Mouse (Mus musculus) ovary, adult 18-20 months (tissue): ENCODE data around the gene Nat8.
A peak's percentile ranks its signal among the peaks of the same experiment; 100 is the strongest.
"Not testable (repeated sequence)": the region's sequence is repeated elsewhere in the genome, so short reads cannot be mapped to it uniquely, and the experiment has no call there.

Experiments
- DNase-seq: peaks from one replicate; pipeline ENCODE4 v3.0.0; 2022; ENCODE audit warnings: low spot score, mixed read lengths

The Nat8 gene

DNA sequence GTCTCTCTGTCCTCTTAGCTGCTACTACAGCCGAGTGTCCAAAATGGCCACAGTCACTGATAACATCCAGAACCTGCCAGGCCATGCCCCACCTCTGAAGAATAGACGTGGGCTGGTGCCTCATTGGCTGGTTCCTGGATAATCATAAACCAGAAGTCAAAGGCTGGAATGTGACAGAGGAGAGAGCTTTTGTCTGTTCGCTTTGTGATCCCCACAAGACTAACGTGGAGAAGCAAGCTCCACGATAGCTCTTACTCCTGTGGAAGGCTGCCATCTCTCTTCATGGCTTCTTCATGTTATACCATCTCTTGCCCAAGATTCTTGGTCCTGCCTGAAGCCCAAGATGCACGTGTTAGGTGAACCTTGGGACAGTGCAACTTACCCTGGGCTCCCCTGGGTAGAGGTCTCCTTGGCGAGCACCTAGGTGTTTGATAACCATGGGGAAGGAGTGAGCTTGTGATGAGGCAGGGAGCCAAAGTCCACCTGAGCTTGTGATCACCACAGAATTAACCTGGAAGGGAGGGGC, at the start of gene Nat8:
Gene Nat8 (minus strand): TSS at position 287 of the 526 bp plus-strand sequence.
- no peak for DNase-seq

DNA sequence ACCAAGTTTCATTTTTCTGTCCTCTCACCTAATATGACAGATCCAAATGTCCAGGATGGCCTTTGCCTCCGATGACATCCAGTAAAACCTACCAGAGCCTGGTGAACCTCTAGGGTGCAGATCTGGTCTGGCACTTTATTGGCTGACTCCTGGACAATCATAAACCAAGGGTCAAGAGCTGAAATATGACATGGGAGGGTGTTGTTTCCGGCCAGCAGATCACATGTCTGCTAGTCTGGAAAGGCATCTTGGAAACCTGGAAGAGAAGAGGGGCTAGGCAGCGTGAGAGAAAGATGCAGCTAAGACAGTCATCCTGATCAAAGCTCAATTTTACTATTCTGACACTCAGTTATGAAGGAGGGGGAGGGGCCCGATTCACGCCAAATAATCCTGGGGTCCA, 37.1 kb upstream of the Nat8 start, which contains the start of gene Nat8f2:
Gene Nat8f2 (minus strand): TSS at position 153 of the 400 bp plus-strand sequence.
- DNase-seq = not testable (repeated sequence)

DNA sequence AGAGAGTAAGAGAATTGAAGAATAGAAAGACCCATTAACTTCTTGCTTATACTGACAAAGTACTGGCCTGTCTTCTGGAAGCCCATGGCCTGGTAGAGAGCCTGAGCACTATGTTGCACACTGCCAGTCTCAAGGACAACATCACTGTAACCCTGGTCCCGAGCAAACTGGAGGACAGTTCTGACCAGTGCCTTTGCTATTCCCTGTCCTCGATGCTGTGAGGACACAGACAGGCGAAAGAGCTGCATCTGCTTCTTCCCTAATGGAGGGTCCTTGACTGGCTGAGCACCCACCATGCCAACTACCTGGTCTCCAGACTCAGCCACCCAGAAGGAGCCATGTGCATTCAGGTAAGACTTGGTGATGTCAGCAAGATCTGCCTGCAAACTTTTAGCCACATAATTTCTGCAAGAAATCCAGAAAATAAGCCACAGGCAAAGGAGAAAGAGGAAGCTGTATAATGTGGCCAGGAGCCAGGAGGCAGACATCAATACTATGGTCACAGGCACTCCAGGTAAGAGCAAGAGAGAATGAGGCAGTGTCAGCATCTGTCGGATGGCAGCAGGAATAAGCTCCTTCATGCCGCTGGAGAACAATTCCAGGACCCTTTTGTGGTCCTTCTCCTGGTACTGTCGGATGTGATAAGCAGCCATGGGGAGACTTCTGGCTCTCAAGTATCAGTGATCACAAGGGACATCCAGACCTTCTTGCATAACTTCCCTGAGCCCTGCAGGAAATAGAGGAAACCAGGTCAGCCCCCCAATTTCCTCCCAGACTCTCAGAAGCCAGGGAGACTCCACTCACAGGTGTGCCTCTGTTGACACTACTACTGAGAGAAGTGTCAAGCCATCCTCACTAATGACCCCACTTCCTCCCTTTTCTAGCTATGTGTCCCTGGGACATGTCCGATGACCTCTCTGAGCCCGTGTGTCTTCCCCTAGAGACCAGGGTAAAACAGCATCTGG, 36.1 kb upstream of the Nat8 start:
- no peak for DNase-seq

DNA sequence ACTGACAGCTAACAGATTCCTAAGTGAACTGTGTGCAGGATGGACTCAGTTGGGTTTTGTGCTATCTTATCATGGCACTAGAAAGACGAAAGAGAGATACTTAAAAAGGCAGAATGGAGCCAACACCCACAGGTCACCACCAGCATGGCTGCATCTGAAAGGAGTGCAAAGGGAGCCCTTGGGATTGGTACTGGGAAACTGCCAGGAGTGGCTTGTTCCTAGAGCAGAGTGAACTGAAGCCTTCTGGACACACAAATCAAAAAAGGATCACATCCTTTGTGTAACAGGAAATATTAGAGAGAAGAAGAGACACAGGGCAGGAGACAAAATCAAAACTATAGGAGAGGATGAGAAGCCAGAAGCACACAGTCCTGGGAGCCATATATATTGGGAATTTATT, 35.1 kb upstream of the Nat8 start:
- DNase-seq = not testable (repeated sequence)

DNA sequence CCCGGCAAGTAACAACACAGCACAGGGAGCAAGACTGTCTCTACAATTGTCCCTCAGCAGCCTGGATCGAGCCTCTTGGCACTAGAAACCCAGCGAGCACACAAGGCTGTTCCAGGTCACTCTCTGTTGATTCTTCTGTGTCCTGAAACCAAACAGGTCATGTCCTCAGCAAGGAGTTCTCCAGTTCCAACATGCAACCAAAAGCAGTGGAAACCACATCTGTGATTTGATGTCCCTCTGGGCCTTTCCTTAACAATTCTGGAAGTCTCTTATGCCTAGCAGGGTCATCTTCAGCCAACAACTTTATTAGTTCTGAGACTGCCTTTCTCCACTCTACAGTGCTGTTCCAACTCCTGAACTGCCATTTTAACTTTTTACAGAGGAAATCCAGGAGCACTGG, 34.3 kb upstream of the Nat8 start:
- not testable (repeated sequence) for DNase-seq

DNA sequence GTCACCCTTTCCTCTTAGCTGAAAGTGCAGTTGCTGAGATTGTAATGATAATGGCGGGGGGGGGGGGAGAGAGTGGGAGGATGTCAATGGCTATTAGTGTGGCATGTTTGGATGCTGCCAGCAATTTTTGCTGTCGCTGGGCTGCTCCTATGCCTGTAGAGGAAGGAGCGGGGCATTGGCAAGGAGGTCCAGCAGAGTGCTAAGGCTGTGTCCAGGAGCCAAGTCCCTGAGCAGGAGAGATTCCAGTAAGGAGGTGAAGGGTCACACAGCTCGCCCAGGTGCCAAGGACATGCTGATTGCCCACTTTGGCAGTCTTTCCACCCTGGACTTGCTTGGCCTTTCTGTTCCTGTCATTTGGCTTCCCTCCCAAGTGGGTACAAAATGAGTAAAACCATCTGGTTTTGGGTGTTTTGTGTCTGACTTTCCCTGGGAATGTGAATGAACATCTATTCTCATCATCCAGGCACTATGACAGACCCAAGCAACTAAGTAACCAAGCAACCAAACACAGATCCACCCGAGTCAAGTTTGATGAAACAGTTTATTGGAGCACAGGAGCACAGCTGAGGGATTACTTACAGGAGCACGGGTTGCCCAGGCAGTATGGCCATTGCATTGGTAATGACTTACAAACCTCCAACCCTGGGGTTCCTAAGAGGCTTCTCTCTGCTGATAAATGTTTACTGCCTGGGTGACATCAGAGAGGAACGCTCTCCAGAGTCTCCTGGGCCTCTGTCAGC, 33.2 kb upstream of the Nat8 start:
- DNase-seq = not testable (repeated sequence)

DNA sequence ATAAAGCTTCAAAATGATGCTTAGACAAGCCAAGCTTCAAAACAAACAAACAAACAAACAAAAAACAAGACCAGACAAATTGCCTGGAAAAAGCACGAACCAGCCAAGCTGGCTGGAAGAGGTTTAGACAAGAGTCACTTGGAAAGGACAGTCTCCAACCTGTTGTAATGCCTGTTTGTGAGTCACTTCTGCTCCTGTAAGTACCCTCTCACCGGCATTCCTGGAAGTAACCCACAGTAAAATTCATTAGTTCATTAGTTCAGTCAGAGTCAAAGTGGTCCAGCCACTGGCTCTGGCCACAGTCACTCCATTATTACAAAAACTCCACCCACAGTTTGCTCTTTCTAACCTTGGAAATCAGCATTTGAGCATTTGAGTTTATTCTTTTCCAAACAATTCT, 32.0 kb upstream of the Nat8 start:
- DNase-seq = no peak

DNA sequence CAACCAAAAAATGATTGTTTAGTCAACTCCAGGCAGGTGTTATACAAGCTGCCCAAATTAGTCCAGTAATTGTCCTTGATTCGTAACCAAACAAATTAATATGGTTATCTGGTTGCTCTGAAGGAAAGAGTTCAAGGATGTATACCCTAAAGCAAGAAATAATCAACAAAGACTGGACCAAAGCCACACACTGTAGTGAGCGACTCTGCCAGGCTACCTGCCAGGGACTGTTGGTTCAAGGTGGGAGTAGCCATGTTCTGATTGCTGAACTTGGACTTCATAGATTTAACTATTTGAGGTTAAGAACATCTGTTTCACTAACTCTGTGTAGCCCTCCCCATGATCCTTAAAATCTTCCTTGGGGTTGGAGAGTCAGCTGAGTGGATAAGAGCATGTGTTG, 31.3 kb upstream of the Nat8 start:
- no peak for DNase-seq

DNA sequence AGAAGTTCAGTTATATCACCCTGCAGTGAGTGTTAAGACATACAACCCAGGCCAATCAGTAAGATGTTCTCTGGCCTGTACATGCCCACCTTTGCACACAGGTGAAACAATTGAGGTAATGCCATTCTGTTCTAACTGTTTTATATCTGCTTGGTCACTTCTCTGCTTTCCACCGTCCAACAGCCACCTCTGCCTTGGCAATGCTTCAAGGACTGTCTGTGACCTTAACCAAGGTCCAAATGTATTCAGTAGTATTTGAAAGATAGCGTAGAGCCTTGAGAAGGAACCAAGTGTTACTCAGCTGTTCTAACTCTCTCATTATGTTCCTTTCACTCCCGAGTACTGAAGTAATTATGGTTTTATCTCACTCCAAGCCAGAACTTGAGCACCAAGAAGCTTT, 30.7 kb upstream of the Nat8 start:
- DNase-seq = peak; percentile 62

DNA sequence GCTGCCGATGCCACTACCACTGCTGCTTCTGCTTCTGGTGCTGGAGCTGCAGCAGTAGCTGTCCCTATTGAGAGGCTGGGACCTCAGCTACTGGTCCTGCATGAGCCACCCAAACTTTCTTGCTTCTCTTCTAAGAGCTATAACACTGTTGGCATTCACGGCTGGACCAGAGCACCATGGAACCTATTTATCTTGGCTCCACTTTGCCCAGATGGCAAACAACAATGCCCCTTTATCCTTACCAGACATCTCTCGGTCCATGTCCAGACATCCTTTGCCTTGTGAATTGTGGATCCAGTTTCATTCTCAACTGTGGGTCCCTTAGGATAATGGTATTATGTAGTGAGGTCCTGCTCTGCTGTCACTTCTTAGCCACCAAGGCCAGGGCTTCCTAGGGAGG, 29.4 kb upstream of the Nat8 start:
- no peak for DNase-seq

DNA sequence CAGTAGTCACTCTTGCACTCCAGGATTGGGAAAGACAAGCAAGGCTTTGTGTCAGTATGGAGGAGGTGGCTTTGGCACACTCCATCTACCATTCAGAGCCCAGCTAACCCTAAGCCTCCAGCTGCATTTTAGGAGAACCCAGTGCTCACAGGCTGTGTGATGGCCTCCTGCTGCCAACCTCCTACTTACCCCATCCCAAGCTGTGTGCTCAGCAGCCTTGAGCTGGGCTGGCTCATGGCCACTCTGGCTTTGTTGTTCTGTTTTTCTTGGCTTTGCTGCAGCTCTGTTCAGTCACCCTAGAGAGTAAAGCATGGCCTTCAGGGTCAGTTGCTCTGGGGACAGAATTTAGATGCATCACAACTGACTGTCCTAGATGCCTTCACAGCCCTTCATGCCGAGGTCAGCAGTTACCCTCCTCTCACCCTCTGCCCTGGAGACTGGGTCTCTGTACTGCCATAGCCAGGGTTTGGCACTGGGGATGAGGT, 24.4 kb upstream of the Nat8 start:
- peak; percentile 87 for DNase-seq

DNA sequence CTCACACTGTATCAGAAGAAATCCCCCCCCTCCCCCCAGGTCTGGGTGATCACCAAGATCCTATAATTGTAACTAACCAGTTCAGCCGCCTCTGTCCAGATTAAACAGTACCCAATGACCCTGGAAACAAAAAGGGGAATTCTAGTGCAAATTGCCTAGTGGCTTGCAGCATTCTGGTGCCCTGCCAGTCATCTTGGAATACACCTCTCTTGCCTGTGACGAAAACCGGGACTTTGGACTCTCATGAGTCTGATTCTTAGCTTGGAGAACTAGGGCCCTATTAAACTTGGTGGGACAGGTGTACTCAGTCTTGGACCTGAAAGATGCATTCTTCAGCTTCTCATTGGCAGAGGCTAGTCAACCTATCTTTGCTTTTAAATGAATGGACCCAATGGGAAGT, 21.6 kb upstream of the Nat8 start:
- DNase-seq = no peak

DNA sequence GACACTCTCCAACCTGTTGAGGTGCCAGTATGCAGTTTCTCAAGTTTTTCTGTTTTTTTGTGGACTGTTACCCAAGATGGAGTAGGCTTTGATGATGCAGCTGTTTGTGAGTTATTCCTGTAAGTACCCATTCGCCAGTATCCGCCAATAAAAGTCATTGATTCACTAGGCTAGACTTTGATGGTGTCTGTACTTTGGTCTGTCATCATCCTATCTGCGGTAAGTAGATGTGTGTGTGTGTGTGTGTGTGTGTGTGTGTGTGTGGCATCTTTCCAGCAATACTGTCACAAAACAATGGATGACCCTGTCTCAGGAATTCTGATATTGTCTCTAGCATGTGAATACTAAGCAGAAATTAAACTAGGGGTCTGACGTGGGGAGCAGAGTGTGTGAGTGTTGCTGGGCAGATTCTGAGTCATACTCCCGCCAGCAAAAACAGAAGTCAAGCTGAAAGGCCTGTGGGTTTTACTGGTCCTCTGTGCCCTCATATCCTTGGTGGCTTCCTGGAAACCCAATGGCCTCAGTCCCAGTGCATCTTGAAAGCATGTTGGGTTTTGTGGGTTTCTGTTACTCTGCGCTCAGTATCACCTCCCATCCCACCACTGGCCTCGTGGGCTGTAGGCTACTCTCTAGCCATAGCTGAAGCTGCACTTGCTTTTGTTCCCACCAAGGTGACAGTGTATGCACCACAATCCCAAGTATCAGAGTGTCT, 19.3 kb upstream of the Nat8 start:
- no peak for DNase-seq

DNA sequence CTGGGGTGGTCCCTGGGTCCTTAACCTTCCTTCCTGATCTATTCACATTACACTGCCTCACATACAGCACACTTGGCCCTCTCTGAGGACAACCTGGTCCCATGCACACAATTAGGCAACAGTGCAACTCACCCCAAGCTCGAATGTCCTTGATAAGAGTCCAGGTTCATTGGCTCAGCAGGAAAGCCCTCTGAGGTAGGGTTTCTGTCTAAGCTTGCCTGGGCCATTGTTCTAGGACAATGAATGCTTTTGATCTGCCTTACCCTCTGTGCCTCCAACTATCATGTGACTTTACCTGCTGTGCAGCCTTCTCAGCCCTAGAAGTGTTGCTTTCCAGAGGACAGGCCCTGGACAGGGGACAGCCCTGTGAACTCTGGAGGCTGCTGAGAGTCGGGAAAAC, 17.4 kb upstream of the Nat8 start:
- DNase-seq = no peak

DNA sequence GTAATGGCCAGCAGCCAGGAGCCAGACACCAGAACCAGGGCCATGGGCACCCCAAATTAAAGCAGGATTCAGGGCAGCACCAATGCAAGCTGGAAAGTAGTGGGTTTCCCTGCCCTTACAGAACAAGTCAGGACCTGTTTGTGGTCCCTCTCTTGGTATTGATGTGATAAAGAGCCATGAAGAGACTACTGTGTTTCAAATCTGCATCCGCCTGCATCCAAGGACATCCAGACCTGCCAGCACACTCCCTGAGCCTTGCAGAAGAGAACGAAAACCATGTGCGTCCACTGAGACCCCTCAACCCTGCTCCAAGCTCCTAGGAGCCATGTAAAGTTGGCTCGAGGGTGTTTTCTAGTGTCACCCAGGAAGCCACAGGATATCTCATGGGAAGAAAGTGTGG, 16.3 kb upstream of the Nat8 start:
- DNase-seq = no peak

DNA sequence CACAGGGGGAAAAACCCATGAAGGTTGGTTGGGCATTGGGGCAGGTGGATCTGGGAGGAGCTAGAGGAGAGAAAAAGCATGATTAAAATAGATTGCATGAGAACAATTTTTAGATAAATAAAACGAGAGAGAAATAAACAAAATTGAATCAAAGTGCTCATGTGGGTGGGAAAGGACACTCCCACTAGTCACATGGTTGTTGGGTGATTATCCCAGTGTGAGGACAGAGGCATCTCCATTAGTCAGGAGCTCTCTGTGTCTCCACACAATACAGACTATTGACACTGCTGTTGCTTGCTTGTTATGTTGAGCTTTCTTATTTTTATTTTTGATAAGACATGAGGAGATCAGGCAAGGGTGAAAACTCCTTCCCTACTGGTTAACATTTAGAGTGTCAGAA, 15.0 kb upstream of the Nat8 start:
- DNase-seq = no peak

DNA sequence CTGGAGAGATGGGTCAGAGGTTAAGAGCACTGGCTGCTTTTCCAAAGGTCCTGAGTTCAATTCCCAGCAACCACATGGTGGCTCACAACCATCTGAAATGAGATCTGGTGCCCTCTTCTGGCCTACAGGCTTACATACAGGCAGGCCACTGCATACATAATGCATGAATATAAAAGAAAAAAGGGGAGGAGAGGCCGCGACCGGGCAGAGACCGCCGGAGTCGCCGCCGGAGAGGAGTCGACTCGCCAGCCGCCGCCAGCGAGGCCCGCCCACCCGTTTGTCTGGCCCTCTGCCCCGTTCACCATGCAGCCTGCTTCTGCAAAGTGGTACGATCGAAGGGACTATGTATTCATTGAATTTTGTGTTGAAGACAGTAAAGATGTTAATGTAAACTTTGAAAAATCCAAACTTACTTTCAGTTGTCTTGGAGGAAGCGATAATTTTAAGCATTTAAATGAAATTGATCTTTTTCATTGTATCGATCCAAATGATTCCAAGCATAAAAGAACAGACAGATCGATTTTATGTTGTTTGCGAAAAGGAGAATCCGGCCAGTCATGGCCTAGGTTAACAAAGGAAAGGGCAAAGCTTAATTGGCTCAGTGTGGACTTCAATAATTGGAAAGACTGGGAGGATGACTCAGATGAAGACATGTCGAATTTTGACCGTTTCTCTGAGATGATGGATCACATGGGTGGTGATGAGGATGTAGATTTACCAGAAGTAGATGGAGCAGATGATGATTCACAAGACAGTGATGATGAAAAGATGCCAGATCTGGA, 12.0 kb upstream of the Nat8 start:
- DNase-seq = not testable (repeated sequence)

DNA sequence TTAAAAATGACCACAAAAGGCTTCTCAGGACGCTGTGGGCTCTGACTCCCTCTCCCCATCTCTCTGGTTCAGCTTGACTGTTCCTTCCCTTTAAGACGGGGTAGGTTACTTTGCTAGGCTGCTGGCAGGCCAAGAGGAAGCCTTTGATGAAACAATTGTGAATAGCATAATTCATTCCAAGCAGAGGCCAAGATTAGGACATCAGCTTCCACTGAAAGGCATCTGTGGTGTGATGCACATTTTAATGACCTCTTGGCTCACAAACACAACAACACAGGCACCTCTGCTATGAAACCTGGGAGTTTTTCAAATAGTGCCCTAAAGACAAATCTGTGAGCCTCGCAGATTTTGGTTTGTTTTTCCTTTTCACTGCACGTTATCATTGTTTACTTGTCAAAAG, 8.1 kb upstream of the Nat8 start:
- DNase-seq = no peak

DNA sequence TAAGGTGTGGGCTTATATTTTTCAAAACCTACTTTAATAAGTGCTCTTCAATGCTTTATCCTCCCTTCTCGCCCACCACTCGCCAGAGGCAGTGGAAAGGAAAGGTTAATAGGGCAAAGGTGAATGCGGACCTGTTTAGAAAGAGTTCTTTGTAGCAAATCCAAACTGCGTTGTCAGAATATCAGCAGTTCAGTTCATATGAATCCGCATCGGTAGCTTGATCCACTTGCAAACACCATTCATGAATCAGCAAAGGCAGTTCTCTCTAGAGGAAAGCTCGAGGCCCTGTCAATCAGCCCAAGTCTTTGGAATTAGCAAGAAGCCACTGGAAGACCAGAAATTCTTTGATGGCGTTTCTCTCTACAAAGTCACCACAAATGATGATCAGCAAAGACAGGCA, 6.8 kb upstream of the Nat8 start:
- DNase-seq = no peak

DNA sequence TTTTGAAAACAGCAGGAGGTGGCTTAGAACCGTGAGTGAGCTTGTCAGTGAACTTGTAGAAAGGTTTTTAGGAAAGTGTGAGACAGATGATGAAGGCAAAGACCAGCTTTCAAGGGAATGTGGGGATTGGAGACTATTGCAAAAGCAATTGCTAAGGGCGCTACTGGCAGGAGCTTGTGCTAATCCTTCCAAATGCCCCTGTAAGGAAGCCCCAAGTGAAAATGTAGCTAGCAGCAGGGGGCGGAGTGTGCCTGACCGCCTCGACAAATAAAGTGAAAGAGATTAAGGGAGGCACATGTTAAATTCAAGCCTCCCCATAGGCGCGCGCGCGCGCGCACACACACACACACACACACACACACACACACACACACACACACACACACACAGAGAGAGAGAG, 5.4 kb upstream of the Nat8 start:
- DNase-seq = peak; percentile 53

DNA sequence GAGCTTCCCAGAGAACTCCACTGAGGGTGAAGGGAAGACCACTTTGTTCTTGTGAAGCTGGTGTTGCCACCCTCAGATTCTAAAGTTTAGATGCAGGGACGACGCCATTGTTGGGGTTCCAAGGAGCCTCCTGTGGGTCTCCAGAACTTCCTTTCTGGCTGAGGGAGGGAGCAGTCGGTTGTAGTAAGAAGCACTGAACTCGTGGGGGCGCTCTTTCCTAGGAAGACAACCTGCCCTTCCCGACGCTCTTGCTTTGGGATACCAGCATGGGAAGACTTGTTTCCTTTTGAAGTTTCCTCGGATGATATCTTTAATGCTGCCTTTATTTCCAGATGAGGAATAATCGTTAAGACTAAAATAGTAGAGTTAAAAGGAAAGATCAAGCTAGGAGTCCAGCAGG, 4.9 kb upstream of the Nat8 start:
- DNase-seq = peak; percentile 54
